Mouse (Mus musculus) ES-Bruce4 (cell line): ENCODE results near the gene Snrpd2. TPM values are rescaled to one million over a fixed set of nuclear protein-coding genes. Genes with fewer than 3 reads are reported as not detected.

Source experiments
- H3K27ac ChIP-seq: 2 replicates; pipeline ENCODE4 v1.5.1; 2012; ENCODE audit warnings: low read length, inconsistent platforms; ENCODE audit not compliant: insufficient read depth
- H3K27me3 ChIP-seq: 2 replicates; pipeline ENCODE4 v1.6.1; 2012; ENCODE audit warnings: mild to moderate bottlenecking, low read length, inconsistent platforms; ENCODE audit not compliant: control insufficient read depth, poor library complexity, insufficient read depth, severe bottlenecking
- H3K36me3 ChIP-seq: 2 replicates; pipeline ENCODE4 v1.6.1; 2012; ENCODE audit warnings: inconsistent platforms, mild to moderate bottlenecking, low read length, moderate library complexity; ENCODE audit not compliant: control insufficient read depth, poor library complexity, insufficient read depth, severe bottlenecking
- H3K4me1 ChIP-seq: one replicate; pipeline ENCODE4 v1.8.1; 2011; ENCODE audit warnings: low read length; ENCODE audit not compliant: control insufficient read depth, insufficient read depth
- H3K4me3 ChIP-seq: 2 replicates; pipeline ENCODE4 v1.5.1; 2011; ENCODE audit warnings: low read depth, mild to moderate bottlenecking, low read length
- H3K9ac ChIP-seq: 2 replicates; pipeline ENCODE4 v1.6.1; 2012; ENCODE audit warnings: low read depth, mild to moderate bottlenecking, inconsistent platforms; ENCODE audit not compliant: poor library complexity, severe bottlenecking
- H3K9me3 ChIP-seq: replicated peaks from 2 replicates; pipeline ENCODE4 v1.6.1; 2012; ENCODE audit warnings: mild to moderate bottlenecking, low read length, inconsistent platforms; ENCODE audit not compliant: control insufficient read depth, poor library complexity, insufficient read depth, severe bottlenecking
- CTCF ChIP-seq: IDR thresholded peaks from one replicate; pipeline ENCODE4 v1.8.1; 2011; ENCODE audit warnings: low read depth, low read length
- EP300 ChIP-seq: IDR thresholded peaks from 2 replicates; pipeline ENCODE4 v1.6.1; 2011; ENCODE audit warnings: low read depth, low read length; ENCODE audit not compliant: insufficient read depth
- POLR2A ChIP-seq: IDR thresholded peaks from one replicate; pipeline ENCODE4 v1.8.1; 2011; ENCODE audit warnings: low read length; ENCODE audit not compliant: insufficient read depth
- polyA plus RNA-seq: library from polyadenylated mRNA; stranded (reverse); fragments of >200 nt; gene quantifications from 2 replicates; pipeline ENCODE4 v1.2.4, GENCODE M21; 2011; ENCODE audit warnings: low read depth; ENCODE audit not compliant: missing spikeins, insufficient read depth, insufficient read length

Snrpd2 gene
- polyA plus RNA-seq, 1 experiment: 94.6 TPM

GRCm38 (mm10) chr7:19118028-19118771 lies 31.3 kb upstream of the Snrpd2 start, which contains the start of gene Gm4969:
TSS of gene Gm4969 (minus strand) at chr7:19118368.
- TF ChIP-seq CTCF: peak; percentile 75
- no peak for TF ChIP-seq POLR2A
- TF ChIP-seq EP300: peak; percentile 61; the same call in 1 of the 2 replicates
- Histone ChIP-seq H3K36me3 (no peaks in the 10 kb centered on the region), H3K27me3 (peaks cover 6% of the 10 kb centered on the region), H3K9ac (no peak within 1 kb of the TSS), H3K4me1 (no peaks in the 10 kb centered on the region), H3K9me3 (peaks cover 7% of the 10 kb centered on the region), H3K4me3 (no peak within 1 kb of the TSS), H3K27ac (no peak within 1 kb of the TSS)

- Histone ChIP-seq H3K36me3 (no peaks in the 10 kb centered on the region), H3K27ac (no peak overlapping the region), H3K9me3 (peaks cover 7% of the 10 kb centered on the region), H3K9ac (no peak overlapping the region), H3K27me3 (peaks cover 6% of the 10 kb centered on the region), H3K4me1 (no peaks in the 10 kb centered on the region), H3K4me3 (no peak overlapping the region)
- no peak for TF ChIP-seq CTCF
- TF ChIP-seq EP300: no peak
- no peak for TF ChIP-seq POLR2A
Observed at GRCm38 (mm10) chr7:19119083-19119482, 30.4 kb upstream of the Snrpd2 start.

- no peaks in the 10 kb centered on the region for H3K36me3 ChIP-seq
- H3K4me1 ChIP-seq: no peaks in the 10 kb centered on the region
- TF ChIP-seq POLR2A (peak; percentile 66), EP300 (no peak)
- peaks cover 7% of the 10 kb centered on the region for H3K9me3 ChIP-seq
- H3K27me3 ChIP-seq: peaks cover 6% of the 10 kb centered on the region
- peak within 1 kb of the TSS; percentile 91 for H3K4me3 ChIP-seq
- no peak within 1 kb of the TSS for H3K27ac ChIP-seq
- H3K9ac ChIP-seq: peak within 1 kb of the TSS; percentile 85
Observed at GRCm38 (mm10) chr7:19119631-19120429, 29.7 kb upstream of the Snrpd2 start, which contains the start of gene Fbxo46. TSS of gene Fbxo46 (plus strand) at chr7:19119859.

GRCm38 (mm10) chr7:19121686-19122085 lies 27.8 kb upstream of the Snrpd2 start:
- H3K27ac ChIP-seq: no peak overlapping the region
- peaks cover 7% of the 10 kb centered on the region for H3K9me3 ChIP-seq
- no peaks in the 10 kb centered on the region for H3K4me1 ChIP-seq
- H3K4me3 ChIP-seq: no peak overlapping the region
- no peak overlapping the region for H3K9ac ChIP-seq
- H3K36me3 ChIP-seq: no peaks in the 10 kb centered on the region
- peaks cover 6% of the 10 kb centered on the region for H3K27me3 ChIP-seq
- TF ChIP-seq CTCF (no peak), POLR2A (no peak), EP300 (no peak)

GRCm38 (mm10) chr7:19124713-19125112 lies 24.8 kb upstream of the Snrpd2 start:
- Histone ChIP-seq H3K4me1 (no peaks in the 10 kb centered on the region), H3K9ac (no peak overlapping the region), H3K36me3 (no peaks in the 10 kb centered on the region), H3K4me3 (no peak overlapping the region), H3K27ac (no peak overlapping the region), H3K9me3 (no peaks in the 10 kb centered on the region), H3K27me3 (no peaks in the 10 kb centered on the region)
- TF ChIP-seq CTCF (no peak), EP300 (no peak), POLR2A (no peak)
